Mouse (Mus musculus) heart, embryonic 11.5 days (tissue): Measurements from ENCODE around the gene Tram2. TPM values are rescaled to one million over a fixed set of nuclear protein-coding genes. Genes with fewer than 3 reads are reported as not detected.

Experiments
- ATAC-seq: fragments of 200-750 bp; cut with Nextera tagmentation; replicated peaks from 2 replicates; pipeline ENCODE4 v1.8.0; 2017; ENCODE audit warnings: moderate library complexity; ENCODE audit not compliant: insufficient number of reproducible peaks, low FRiP score, low TSS enrichment
- H3K27ac ChIP-seq: fragments of 300-500 bp; sonication (generic); 2 replicates; pipeline ENCODE4 v1.5.1; 2014; ENCODE audit warnings: mild to moderate bottlenecking, low read depth, low read length
- H3K27me3 ChIP-seq: fragments of 300-500 bp; sonication (generic); 2 replicates; pipeline ENCODE4 v1.6.1; 2014; ENCODE audit warnings: mild to moderate bottlenecking, low read length, mixed read lengths; ENCODE audit not compliant: control insufficient read depth, insufficient read depth
- H3K36me3 ChIP-seq: fragments of 300-500 bp; sonication (generic); 2 replicates; pipeline ENCODE4 v1.6.1; 2014; ENCODE audit warnings: mild to moderate bottlenecking, low read length, moderate library complexity, mixed read lengths; ENCODE audit not compliant: control insufficient read depth, insufficient read depth
- H3K4me1 ChIP-seq: fragments of 300-500 bp; sonication (generic); 2 replicates; pipeline ENCODE4 v1.6.1; 2014; ENCODE audit warnings: low read length; ENCODE audit not compliant: control insufficient read depth, insufficient read depth
- H3K4me2 ChIP-seq: fragments of 300-500 bp; sonication (generic); 2 replicates; pipeline ENCODE4 v1.6.1; 2014; ENCODE audit warnings: mild to moderate bottlenecking, moderate library complexity
- H3K4me3 ChIP-seq: fragments of 300-500 bp; sonication (generic); 2 replicates; pipeline ENCODE4 v1.5.1; 2014; ENCODE audit warnings: low read depth, low read length
- H3K9ac ChIP-seq: fragments of 300-500 bp; sonication (generic); 2 replicates; pipeline ENCODE4 v1.6.1; 2014; ENCODE audit warnings: mild to moderate bottlenecking, low read depth, low read length, moderate library complexity
- H3K9me3 ChIP-seq: fragments of 300-500 bp; sonication (generic); replicated peaks from 2 replicates; pipeline ENCODE4 v1.6.1; 2016; ENCODE audit warnings: low read length; ENCODE audit not compliant: control insufficient read depth
- WGBS: fragments of 180-500 bp; shearing (Covaris S2); extraction: QIAGEN DNeasy Blood & Tissue Kit; methylation state at CpG from one replicate; pipeline ENCODE4 v1.1.7; 2014; ENCODE audit not compliant: insufficient replicate concordance; 5-methylcytosine and 5-hydroxymethylcytosine counted together
- polyA plus RNA-seq: library from polyadenylated mRNA; unstranded; fragments of >200 nt; fragmentation: Nextera tagmentation; extraction: Ambion mirVana; gene quantifications from 2 replicates; pipeline ENCODE4 v1.2.1, GENCODE M21; 2014

Tram2 gene
- polyA plus RNA-seq = 6.1 and 7.1 TPM in 2 replicates

GRCm38 (mm10) chr1:21079217-21079773 is at the start of gene Tram2:
TSS of gene Tram2 (minus strand) at chr1:21079229.
- no peaks in the 10 kb centered on the region for H3K27me3 ChIP-seq
- WGBS = under 1% methylated on average over 39 of the region's 52 CpGs
- H3K4me2 ChIP-seq = peak within 1 kb of the TSS; percentile 74
- H3K9me3 ChIP-seq = no peaks in the 10 kb centered on the region
- peak within 1 kb of the TSS; percentile 74 for H3K4me3 ChIP-seq
- H3K9ac ChIP-seq = peak within 1 kb of the TSS; percentile 84
- peaks cover 36% of the 10 kb centered on the region for H3K4me1 ChIP-seq
- no peaks in the 10 kb centered on the region for H3K36me3 ChIP-seq
- H3K27ac ChIP-seq = peak within 1 kb of the TSS; percentile 85
- peak; percentile 94 for ATAC-seq

- ATAC-seq = no peak
- no peaks in the 10 kb centered on the region; the same call in 1 of the 2 replicates for H3K9me3 ChIP-seq
These were observed 45.8 kb upstream of the Tram2 start for GRCm38 (mm10) chr1:21124713-21125336.

GRCm38 (mm10) chr1:21103784-21104183 is 24.8 kb upstream of the Tram2 start:
- no peak overlapping the region for H3K27ac ChIP-seq
- H3K9me3 ChIP-seq = no peaks in the 10 kb centered on the region
- WGBS = 77% methylated on average over 4 of the region's 4 CpGs
- no peak overlapping the region for H3K9ac ChIP-seq
- ATAC-seq = no peak
- H3K36me3 ChIP-seq = no peaks in the 10 kb centered on the region
- no peaks in the 10 kb centered on the region for H3K27me3 ChIP-seq
- H3K4me1 ChIP-seq = no peaks in the 10 kb centered on the region
- H3K4me2 ChIP-seq = no peak overlapping the region
- no peak overlapping the region for H3K4me3 ChIP-seq

More at GRCm38 (mm10) chr1:21124713-21125336, 45.8 kb upstream of the Tram2 start:
- Histone ChIP-seq H3K4me1 (no peaks in the 10 kb centered on the region), H3K4me3 (no peak overlapping the region), H3K36me3 (no peaks in the 10 kb centered on the region), H3K4me2 (no peak overlapping the region), H3K9ac (no peak overlapping the region), H3K27ac (no peak overlapping the region), H3K27me3 (no peaks in the 10 kb centered on the region)
- WGBS = 72% methylated on average over 14 of the region's 14 CpGs

- 31% methylated on average over 15 of the region's 15 CpGs for WGBS
- Histone ChIP-seq H3K27ac (peak overlapping the region; percentile 8; the same call in 1 of the 2 replicates), H3K9ac (no peak overlapping the region), H3K4me1 (no peaks in the 10 kb centered on the region), H3K4me2 (peak overlapping the region; percentile 9; the same call in 1 of the 2 replicates), H3K36me3 (no peaks in the 10 kb centered on the region), H3K4me3 (no peak overlapping the region), H3K9me3 (no peaks in the 10 kb centered on the region), H3K27me3 (no peaks in the 10 kb centered on the region)
- ATAC-seq = 0 out of 2 replicates have a peak, but pooled peaks have one; percentile 25
These were observed 22.4 kb upstream of the Tram2 start for GRCm38 (mm10) chr1:21101221-21102006.

- Histone ChIP-seq H3K27ac (no peak overlapping the region), H3K9ac (no peak overlapping the region), H3K36me3 (no peaks in the 10 kb centered on the region), H3K4me2 (no peak overlapping the region), H3K4me3 (no peak overlapping the region), H3K9me3 (no peaks in the 10 kb centered on the region), H3K27me3 (no peaks in the 10 kb centered on the region), H3K4me1 (no peaks in the 10 kb centered on the region)
- WGBS = 75% methylated on average over 4 of the region's 4 CpGs
- no peak for ATAC-seq
These were observed 21.7 kb upstream of the Tram2 start for GRCm38 (mm10) chr1:21100726-21101125.

- ATAC-seq = no peak
- Histone ChIP-seq H3K4me3 (no peak overlapping the region), H3K27ac (no peak overlapping the region), H3K27me3 (no peaks in the 10 kb centered on the region), H3K36me3 (no peaks in the 10 kb centered on the region), H3K9ac (no peak overlapping the region), H3K4me1 (no peaks in the 10 kb centered on the region), H3K4me2 (no peak overlapping the region), H3K9me3 (no peaks in the 10 kb centered on the region)
- 86% methylated on average over 23 of the region's 23 CpGs for WGBS
These were observed 18.3 kb upstream of the Tram2 start for GRCm38 (mm10) chr1:21097001-21097989.

GRCm38 (mm10) chr1:21094644-21095215 is 15.7 kb upstream of the Tram2 start:
- ATAC-seq = no peak
- no peaks in the 10 kb centered on the region for H3K9me3 ChIP-seq
- 60% methylated on average over 4 of the region's 4 CpGs for WGBS
- no peak overlapping the region for H3K9ac ChIP-seq
- no peak overlapping the region for H3K4me2 ChIP-seq
- H3K36me3 ChIP-seq = no peaks in the 10 kb centered on the region
- no peaks in the 10 kb centered on the region for H3K27me3 ChIP-seq
- H3K4me1 ChIP-seq = peaks cover 6% of the 10 kb centered on the region; the same call in 1 of the 2 replicates
- no peak overlapping the region for H3K4me3 ChIP-seq
- no peak overlapping the region for H3K27ac ChIP-seq
